Mouse (Mus musculus) gastrocnemius, postnatal 10 days (tissue): ENCODE measurements at regions not wholly inside any gene's neighbourhood (a gene's known extent, or its start where the extent isn't known, plus 50 kb on each side); places are given as distances from the start of the nearest gene placed in this dataset.

Experiments
- DNase-seq: peaks from one replicate; pipeline ENCODE4 v3.0.0; 2021; ENCODE audit warnings: mixed read lengths

GRCm38 (mm10) chr16:10098511-10098910 is 71.5 kb upstream of the Rpl39l start:
- no peak for DNase-seq

DNA sequence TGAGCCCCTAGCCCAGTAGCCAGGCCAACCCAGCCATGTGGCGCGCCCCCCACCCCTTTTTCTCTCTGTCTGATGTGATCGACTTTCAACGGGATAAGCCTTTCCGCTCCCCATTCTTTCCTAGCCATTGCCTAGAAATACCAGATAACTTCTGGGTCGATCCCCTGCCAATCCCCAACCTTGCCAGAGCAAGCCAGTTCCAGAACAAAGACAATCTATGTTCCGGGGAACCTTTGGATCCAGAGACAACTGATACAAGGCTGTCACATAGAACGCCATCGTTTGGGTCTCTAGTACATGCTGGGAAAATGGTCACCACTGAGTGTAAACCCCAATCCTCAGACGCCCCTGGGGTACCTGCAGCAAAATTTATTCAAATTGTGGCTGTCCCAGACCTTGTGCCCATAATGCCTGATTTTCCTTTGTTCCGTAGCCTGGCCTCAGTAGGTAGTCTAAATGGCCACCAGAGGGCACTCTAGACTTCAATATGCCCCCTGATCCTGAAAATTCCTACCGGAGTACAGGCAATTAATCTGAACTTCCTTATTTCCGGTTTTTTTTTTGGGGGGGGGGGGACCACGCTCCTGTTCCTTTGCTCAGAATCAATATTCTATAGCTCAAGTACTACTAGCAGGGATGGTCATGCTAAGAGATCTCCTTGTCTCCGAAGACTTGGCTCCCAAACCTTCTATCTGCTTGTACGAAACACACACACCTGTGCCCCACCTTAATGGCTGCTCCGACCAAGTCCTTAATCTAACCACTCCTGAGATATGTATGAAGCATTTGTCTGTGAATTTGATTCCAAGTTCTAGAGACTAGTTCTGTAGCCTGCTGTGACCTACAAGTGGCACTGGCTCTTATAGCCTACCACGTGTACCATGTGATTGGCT is 81.3 kb upstream of the Rpl39l start:
- DNase-seq: peak; percentile 10

GRCm38 (mm10) chr16:10086341-10086740 is 83.7 kb upstream of the Rpl39l start:
- no peak for DNase-seq

DNA sequence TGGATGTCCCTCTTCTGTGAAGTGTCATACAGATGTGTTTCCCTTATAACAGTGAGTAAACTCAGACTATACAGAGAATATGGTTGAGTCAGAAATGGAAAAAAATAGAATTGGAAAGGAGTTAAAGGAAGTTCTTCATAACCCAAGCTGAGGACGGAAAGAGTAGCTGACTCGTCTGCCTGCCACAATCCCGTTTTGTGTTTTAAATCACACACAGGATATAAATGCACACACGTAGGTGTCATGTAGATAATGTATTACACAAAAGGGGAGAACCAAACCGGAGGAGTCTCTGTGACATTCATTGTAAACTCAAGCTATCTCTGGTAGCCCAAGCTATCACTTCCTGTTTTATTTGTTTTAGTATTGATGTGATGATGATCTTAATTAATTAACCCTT is 84.6 kb upstream of the Rpl39l start:
- DNase-seq: no peak

DNA sequence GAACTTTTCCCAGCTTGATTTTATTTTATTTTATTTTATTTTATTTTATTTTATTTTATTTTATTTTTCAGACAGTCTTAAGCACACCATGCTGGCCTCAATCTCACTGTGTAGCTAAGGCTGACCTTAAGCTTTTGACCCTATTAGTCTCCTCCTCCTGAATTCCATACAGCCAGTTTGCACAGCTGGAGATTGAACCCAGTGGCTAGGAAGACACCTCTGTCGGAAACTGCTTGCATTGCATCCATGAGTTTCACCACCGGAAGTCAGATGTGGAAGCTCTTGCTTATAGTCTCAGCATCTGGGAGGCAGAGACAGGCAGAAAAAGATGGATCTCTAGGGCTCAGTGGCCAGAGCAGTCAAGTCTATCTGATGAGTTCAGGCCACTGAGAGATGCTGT is 86.4 kb upstream of the Grin2a start:
- no peak for DNase-seq

GRCm38 (mm10) chr16:10080121-10080679 is 84.8 kb upstream of the Grin2a start:
- no peak for DNase-seq

GRCm38 (mm10) chr16:10073158-10073557 is 77.8 kb upstream of the Grin2a start:
- peak; percentile 49 for DNase-seq

GRCm38 (mm10) chr16:10063491-10063890 is 68.1 kb upstream of the Grin2a start:
- DNase-seq: no peak

GRCm38 (mm10) chr16:10058094-10058493 is 62.7 kb upstream of the Grin2a start:
- no peak for DNase-seq
